Mouse (Mus musculus) MEL (cell line): ENCODE measurements around the gene S100a5. TPM values are rescaled to one million over a fixed set of nuclear protein-coding genes. Genes with fewer than 3 reads are reported as not detected.
A peak's percentile ranks its signal among the peaks of the same experiment; 100 is the strongest.

ENCODE experiments used
- DNase-seq: peaks from one replicate; pipeline ENCODE4 v3.0.0; 2011; ENCODE audit warnings: low read depth, low spot score
- H3K27ac ChIP-seq: 2 replicates; pipeline ENCODE4 v1.5.1; 2012; ENCODE audit warnings: low read depth, mild to moderate bottlenecking, control low read depth, low read length, moderate library complexity; ENCODE audit not compliant: control insufficient read depth
- H3K27me3 ChIP-seq, 2 experiments: fragments of 150-350 bp in 1 of 2; sonication (generic) in 1 of 2; 2 replicates each; pipeline ENCODE4 v1.6.1; 2012; ENCODE audit warnings: low read length in 2 of 2, mild to moderate bottlenecking in 2 of 2, improper control_type of control experiment in 1 of 2, moderate library complexity in 1 of 2; ENCODE audit not compliant: insufficient read depth in 2 of 2, control insufficient read depth in 1 of 2
- H3K36me3 ChIP-seq, 2 experiments: 2 replicates each; pipeline ENCODE4 v1.6.1; 2012 to 2014; ENCODE audit warnings: low read length in 2 of 2, improper control_type of control experiment in 1 of 2, inconsistent platforms in 1 of 2, mild to moderate bottlenecking in 1 of 2; ENCODE audit not compliant: insufficient read depth in 2 of 2, control insufficient read depth in 1 of 2
- H3K4me1 ChIP-seq, 2 experiments: fragments of 150-350 bp in 1 of 2; sonication (generic) in 1 of 2; 2 replicates each; pipeline ENCODE4 v1.6.1; 2012; ENCODE audit warnings: low read length in 2 of 2, improper control_type of control experiment in 1 of 2, mild to moderate bottlenecking in 1 of 2; ENCODE audit not compliant: insufficient read depth in 2 of 2, control insufficient read depth in 1 of 2
- H3K4me3 ChIP-seq, 2 experiments: fragments of 150-350 bp in 1 of 2; sonication (generic) in 1 of 2; 2 replicates each; pipeline ENCODE4 v1.5.1; 2012; ENCODE audit warnings: low read depth in 2 of 2, low read length in 2 of 2, mild to moderate bottlenecking in 2 of 2, moderate library complexity in 2 of 2, control low read depth in 1 of 2, improper control_type of control experiment in 1 of 2; ENCODE audit not compliant: control insufficient read depth in 1 of 2, insufficient read depth in 1 of 2
- H3K79me2 ChIP-seq: 2 replicates; pipeline ENCODE4 v1.6.1; 2012; ENCODE audit warnings: mild to moderate bottlenecking, low read length, moderate library complexity; ENCODE audit not compliant: control insufficient read depth, poor library complexity, insufficient read depth
- H3K9ac ChIP-seq: 2 replicates; pipeline ENCODE4 v1.6.1; 2012; ENCODE audit warnings: low read depth, mild to moderate bottlenecking, control low read depth, low read length, moderate library complexity; ENCODE audit not compliant: control insufficient read depth, poor library complexity, severe bottlenecking
- H3K9me3 ChIP-seq: fragments of 150-350 bp; sonication (generic); replicated peaks from 2 replicates; pipeline ENCODE4 v1.6.1; 2012; ENCODE audit warnings: mild to moderate bottlenecking, low read length, improper control_type of control experiment, moderate library complexity; ENCODE audit not compliant: insufficient read depth
- CTCF ChIP-seq, 3 experiments: IDR thresholded peaks in 2 of 3; conservative IDR thresholded peaks in 1 of 3; 2 replicates each; pipeline ENCODE4 v1.5.1; 2011 to 2012; ENCODE audit warnings: low read length in 3 of 3, low read depth in 2 of 3, mild to moderate bottlenecking in 2 of 3, improper control_type of control experiment in 1 of 3, inconsistent platforms in 1 of 3, mixed read lengths in 1 of 3, moderate library complexity in 1 of 3; ENCODE audit not compliant: control insufficient read depth in 1 of 3, insufficient read depth in 1 of 3, poor library complexity in 1 of 3, severe bottlenecking in 1 of 3
- E2F4 ChIP-seq: IDR thresholded peaks from 2 replicates; pipeline ENCODE4 v1.6.1; 2011; ENCODE audit warnings: low read depth, low read length, improper control_type of control experiment, borderline replicate concordance
- ELF1 ChIP-seq: IDR thresholded peaks from 2 replicates; pipeline ENCODE4 v1.6.1; 2014; ENCODE audit warnings: low read depth, mild to moderate bottlenecking, inconsistent platforms, low read length, improper control_type of control experiment, moderate library complexity
- ETS1 ChIP-seq: IDR thresholded peaks from 2 replicates; pipeline ENCODE4 v1.6.1; 2012; ENCODE audit warnings: low read depth, mild to moderate bottlenecking, inconsistent platforms, low read length, improper control_type of control experiment, moderate library complexity
- GABPA ChIP-seq: IDR thresholded peaks from 2 replicates; pipeline ENCODE4 v1.6.1; 2012; ENCODE audit warnings: low read depth, mild to moderate bottlenecking, inconsistent platforms, low read length, improper control_type of control experiment, moderate library complexity
- JUND ChIP-seq: IDR thresholded peaks from 2 replicates; pipeline ENCODE4 v1.6.1; 2011; ENCODE audit warnings: low read depth, mild to moderate bottlenecking, improper control_type of control experiment, low read length
- KAT2A ChIP-seq: conservative IDR thresholded peaks from 2 replicates; pipeline ENCODE4 v1.6.1; 2012; ENCODE audit warnings: low read depth, low read length, improper control_type of control experiment, inconsistent platforms
- MAZ ChIP-seq: IDR thresholded peaks from 2 replicates; pipeline ENCODE4 v1.6.1; 2012; ENCODE audit warnings: low read depth, mild to moderate bottlenecking, inconsistent platforms, low read length, improper control_type of control experiment
- MEF2A ChIP-seq: IDR thresholded peaks from 2 replicates; pipeline ENCODE4 v1.6.1; 2014; ENCODE audit warnings: low read depth, mild to moderate bottlenecking, inconsistent platforms, low read length, improper control_type of control experiment; ENCODE audit not compliant: poor library complexity, insufficient replicate concordance, severe bottlenecking; ENCODE audit errors: extremely low read depth
- MYB ChIP-seq: IDR thresholded peaks from 2 replicates; pipeline ENCODE4 v1.6.1; 2011; ENCODE audit warnings: mild to moderate bottlenecking, low read depth, low read length, improper control_type of control experiment
- POLR2AphosphoS2 ChIP-seq: IDR thresholded peaks from 2 replicates; pipeline ENCODE4 v1.6.1; 2011; ENCODE audit warnings: low read length, improper control_type of control experiment
- RCOR1 ChIP-seq: IDR thresholded peaks from 2 replicates; pipeline ENCODE4 v1.6.1; 2012; ENCODE audit warnings: low read depth, mild to moderate bottlenecking, inconsistent platforms, low read length, improper control_type of control experiment
- SMC3 ChIP-seq: IDR thresholded peaks from 2 replicates; pipeline ENCODE4 v1.6.1; 2011; ENCODE audit warnings: low read depth, low read length, improper control_type of control experiment
- TBP ChIP-seq: IDR thresholded peaks from 2 replicates; pipeline ENCODE4 v1.8.0; 2011; ENCODE audit warnings: low read depth, low read length, improper control_type of control experiment
- TCF12 ChIP-seq: IDR thresholded peaks from 2 replicates; pipeline ENCODE4 v1.6.1; 2014; ENCODE audit warnings: low read depth, mild to moderate bottlenecking, inconsistent platforms, low read length, improper control_type of control experiment, moderate library complexity
- USF1 ChIP-seq: IDR thresholded peaks from 2 replicates; pipeline ENCODE4 v1.6.1; 2014; ENCODE audit warnings: low read depth, mild to moderate bottlenecking, inconsistent platforms, low read length, improper control_type of control experiment, moderate library complexity
- ZMIZ1 ChIP-seq: IDR thresholded peaks from 2 replicates; pipeline ENCODE4 v1.6.1; 2012; ENCODE audit warnings: low read depth, mild to moderate bottlenecking, inconsistent platforms, low read length, improper control_type of control experiment, moderate library complexity
- polyA plus RNA-seq, 2 experiments: library from polyadenylated mRNA; stranded (reverse) in 1 of 2; unstranded in 1 of 2; fragments of >175 nt in 1 of 2; fragments of >200 nt in 1 of 2; gene quantifications; 2 replicates each; pipeline versions ENCODE4 v1.2.1 to v1.2.4; 2012; ENCODE audit warnings: low replicate concordance in 2 of 2, low read depth in 1 of 2; ENCODE audit not compliant: insufficient read length in 2 of 2, insufficient read depth in 1 of 2, missing spikeins in 1 of 2
- total RNA-seq: library from RNA; depleted of rRNA; stranded (reverse); fragments of 300-350 nt; gene quantifications from 2 replicates; pipeline ENCODE4 v1.2.3, GENCODE M21; 2012

S100a5 gene
- total and polyA plus RNA-seq, 3 experiments, result not detected

DNA sequence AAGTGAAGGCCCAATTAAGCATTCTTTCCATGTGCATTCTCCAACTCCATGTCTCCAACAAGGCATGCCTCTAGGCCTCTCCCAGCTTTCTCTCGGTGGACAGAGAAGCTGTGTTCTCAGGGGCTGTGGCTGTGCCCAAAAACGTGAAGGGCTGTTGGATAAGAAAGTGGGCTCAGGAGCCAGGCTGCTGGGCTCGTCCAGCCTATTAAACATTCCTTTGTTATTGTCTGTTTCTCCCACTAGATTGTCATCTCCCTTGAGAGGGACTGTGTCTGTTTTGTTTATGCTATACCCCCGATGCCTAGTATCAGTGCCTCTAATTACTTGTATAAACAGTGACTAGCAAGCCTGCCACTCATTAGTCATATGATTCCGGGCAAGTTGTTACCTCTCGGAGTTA lies 10.6 kb upstream of the S100a5 start:
- Histone ChIP-seq H3K9me3 (no peaks in the 10 kb centered on the region; the same call in 1 of the 2 replicates), H3K36me3 (no peaks in the 10 kb centered on the region), H3K9ac (no peak overlapping the region), H3K27me3 (peaks cover 0 to 1% of the 10 kb centered on the region in 2 experiments; a peak in 1 of 4 replicates), H3K4me1 (no peaks in the 10 kb centered on the region), H3K4me3 (no peak overlapping the region), H3K27ac (no peak overlapping the region), H3K79me2 (no peaks in the 10 kb centered on the region)
- TF ChIP-seq CTCF (IDR thresholded peaks at IDR 0.05 in 2 of 3, conservative IDR thresholded peaks at IDR 0.05 in 1 of 3; ENCODE audit: control insufficient read depth in 1 of 3, insufficient read depth in 1 of 3, low read depth in 2 of 3, low read length in 3 of 3, poor library complexity in 1 of 3, severe bottlenecking in 1 of 3) (no peak), SMC3 (no peak), JUND (no peak), GABPA (no peak), ETS1 (no peak), MYB (no peak), E2F4 (no peak), ELF1 (no peak), ZMIZ1 (no peak), RCOR1 (no peak), KAT2A (no peak), POLR2AphosphoS2 (no peak)
- DNase-seq, result no peak

DNA sequence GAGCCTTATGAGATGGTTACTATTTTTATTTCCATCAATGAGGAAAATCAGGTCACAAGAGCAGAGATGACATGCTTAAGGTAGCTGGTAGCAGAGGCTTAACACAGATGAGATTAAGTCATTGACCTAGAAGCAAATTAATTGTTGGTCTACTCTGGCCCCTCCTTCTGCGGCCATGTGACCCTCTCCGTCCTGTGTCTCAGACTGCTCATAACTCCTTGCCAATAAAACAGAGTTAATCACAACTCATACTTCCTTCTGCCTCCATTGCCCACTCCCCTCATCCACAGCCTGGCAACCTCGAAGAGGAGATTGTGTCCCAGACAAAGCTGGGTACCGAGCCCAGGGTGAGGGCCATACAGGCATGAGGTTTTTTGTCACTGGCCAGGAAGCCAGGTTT lies 10.1 kb upstream of the S100a5 start:
- DNase-seq, result no peak
- H3K4me3 ChIP-seq, result no peak overlapping the region
- TF ChIP-seq TBP (no peak), USF1 (peak; percentile 77), E2F4 (no peak), MEF2A (no peak), TCF12 (no peak), SMC3 (no peak), ELF1 (no peak), MAZ (no peak)

More for the DNA sequence above, 10.1 kb upstream of the S100a5 start:
- Histone ChIP-seq H3K4me1 (peaks cover 0 to 3% of the 10 kb centered on the region in 2 experiments; a peak in 2 of 4 replicates), H3K36me3 (no peaks in the 10 kb centered on the region), H3K79me2 (no peaks in the 10 kb centered on the region), H3K9ac (no peak overlapping the region), H3K27me3 (peaks cover 0 to 1% of the 10 kb centered on the region in 2 experiments; a peak in 1 of 4 replicates), H3K27ac (no peak overlapping the region), H3K9me3 (no peaks in the 10 kb centered on the region; the same call in 1 of the 2 replicates)
